Mouse (Mus musculus): ENCODE results near the gene Dnajc6.

Dnajc6 gene

GRCm38 (mm10) chr4:101564746-101565417, 68.4 kb downstream of the Dnajc6 start:
- DNase-seq (ENCODE audit: extremely low spot score): no peak

- no peak for DNase-seq (ENCODE audit: extremely low spot score)
These were observed 72.6 kb downstream of the Dnajc6 start for GRCm38 (mm10) chr4:101569076-101569475.

GRCm38 (mm10) chr4:101572142-101572541, 75.7 kb downstream of the Dnajc6 start:
- DNase-seq (ENCODE audit: extremely low spot score): no peak

- no peak for DNase-seq (ENCODE audit: extremely low spot score)
These were observed 78.9 kb downstream of the Dnajc6 start for GRCm38 (mm10) chr4:101575307-101575706.

GRCm38 (mm10) chr4:101578720-101579119, 82.3 kb downstream of the Dnajc6 start:
- DNase-seq (ENCODE audit: extremely low spot score): no peak

GRCm38 (mm10) chr4:101579517-101579916, 83.1 kb downstream of the Dnajc6 start:
- no peak for DNase-seq (ENCODE audit: extremely low spot score)

GRCm38 (mm10) chr4:101581156-101581555, 84.7 kb downstream of the Dnajc6 start:
- DNase-seq (ENCODE audit: extremely low spot score): no peak

GRCm38 (mm10) chr4:101582882-101583281, 86.4 kb downstream of the Dnajc6 start:
- DNase-seq (ENCODE audit: extremely low spot score): no peak

GRCm38 (mm10) chr4:101584524-101585454, 88.3 kb downstream of the Dnajc6 start:
- DNase-seq (ENCODE audit: extremely low spot score): peak; percentile 26

GRCm38 (mm10) chr4:101585455-101586184, 89.2 kb downstream of the Dnajc6 start:
- no peak for DNase-seq (ENCODE audit: extremely low spot score)

GRCm38 (mm10) chr4:101588932-101589331, 92.5 kb downstream of the Dnajc6 start:
- no peak for DNase-seq (ENCODE audit: extremely low spot score)

- DNase-seq (ENCODE audit: extremely low spot score): no peak
These were observed 93.3 kb downstream of the Dnajc6 start for GRCm38 (mm10) chr4:101589771-101590170.

GRCm38 (mm10) chr4:101591400-101591799, 95.0 kb downstream of the Dnajc6 start:
- no peak for DNase-seq (ENCODE audit: extremely low spot score)

- DNase-seq (ENCODE audit: extremely low spot score): no peak
These were observed 96.0 kb downstream of the Dnajc6 start for GRCm38 (mm10) chr4:101592466-101592865.

GRCm38 (mm10) chr4:101601758-101602157, 105.3 kb downstream of the Dnajc6 start:
- DNase-seq (ENCODE audit: extremely low spot score): no peak

GRCm38 (mm10) chr4:101603635-101604034, 107.2 kb downstream of the Dnajc6 start:
- no peak for DNase-seq (ENCODE audit: extremely low spot score)

- DNase-seq (ENCODE audit: extremely low spot score): no peak
These were observed 120.1 kb downstream of the Dnajc6 start for GRCm38 (mm10) chr4:101616520-101616919.

- no peak for DNase-seq (ENCODE audit: extremely low spot score)
These were observed 121.3 kb downstream of the Dnajc6 start for GRCm38 (mm10) chr4:101617742-101618141.

- no peak for DNase-seq (ENCODE audit: extremely low spot score)
These were observed 123.8 kb downstream of the Dnajc6 start for GRCm38 (mm10) chr4:101620206-101620605.

GRCm38 (mm10) chr4:101621241-101621640, 124.8 kb downstream of the Dnajc6 start:
- no peak for DNase-seq (ENCODE audit: extremely low spot score)

GRCm38 (mm10) chr4:101625278-101625677, 128.8 kb downstream of the Dnajc6 start:
- no peak for DNase-seq (ENCODE audit: extremely low spot score)

- DNase-seq (ENCODE audit: extremely low spot score): no peak
These were observed 139.1 kb downstream of the Dnajc6 start for GRCm38 (mm10) chr4:101635596-101635995.

All from embryo, embryonic 9.5 days (tissue).